Mouse (Mus musculus) frontal cortex, postnatal 14 days (tissue): ENCODE results near the gene Lhx6.

Experiments used
- DNase-seq, 2 experiments: peaks; one replicate each; pipeline ENCODE4 v3.0.0; 2022; ENCODE audit warnings: low spot score in 2 of 2

The Lhx6 gene

DNA sequence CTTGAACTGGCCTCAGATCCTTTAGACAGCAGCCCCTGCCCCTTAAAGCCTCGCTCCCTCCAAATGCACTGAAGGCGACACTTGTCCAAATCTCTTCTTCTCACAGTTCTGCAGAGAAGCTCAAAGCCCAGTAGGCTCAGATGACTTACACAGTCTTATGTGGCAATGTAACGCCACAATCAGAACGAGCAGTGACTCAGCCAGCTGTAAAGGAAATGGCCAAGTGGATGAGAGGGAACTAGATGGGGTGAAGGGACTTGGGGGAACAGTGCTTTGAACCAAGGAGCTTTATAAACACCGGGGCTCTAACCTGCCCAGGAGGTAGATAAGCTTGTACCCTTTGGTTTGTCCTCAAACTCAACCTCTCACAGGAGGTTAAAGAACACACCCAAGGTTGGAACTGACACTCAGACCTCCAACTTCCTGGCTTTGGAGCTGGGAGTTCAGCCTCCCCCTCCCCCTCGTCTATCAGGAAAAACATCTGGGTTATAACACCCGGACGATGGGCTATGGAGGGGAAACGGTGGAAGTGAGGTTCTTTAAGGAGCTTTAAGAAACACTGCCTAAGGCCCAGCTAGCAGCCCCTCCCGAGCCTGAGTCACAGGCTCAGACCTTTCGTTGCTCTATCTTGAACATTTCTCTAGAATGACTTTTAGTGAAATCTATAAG, 69.7 kb downstream of the Lhx6 start:
- DNase-seq = no peak

DNA sequence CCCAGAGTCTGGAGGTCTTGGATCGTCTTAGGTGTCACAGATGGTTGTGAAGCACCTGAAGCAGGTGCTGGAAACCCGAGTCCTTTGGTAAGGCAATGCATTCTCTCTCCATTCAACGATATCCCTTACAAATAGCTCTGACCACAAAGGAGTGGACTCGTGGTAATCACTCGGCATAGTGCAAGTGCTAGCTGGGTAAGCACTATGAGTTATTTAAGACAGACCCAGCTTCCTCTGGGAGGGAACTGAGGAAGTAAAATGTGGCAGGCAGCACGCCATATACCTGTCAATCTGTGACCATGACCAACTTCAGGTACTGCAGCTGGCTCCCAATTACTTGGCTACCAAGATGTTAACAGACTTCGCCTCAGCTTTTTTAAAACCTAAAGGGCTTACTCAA, 70.3 kb downstream of the Lhx6 start:
- no peak for DNase-seq

DNA sequence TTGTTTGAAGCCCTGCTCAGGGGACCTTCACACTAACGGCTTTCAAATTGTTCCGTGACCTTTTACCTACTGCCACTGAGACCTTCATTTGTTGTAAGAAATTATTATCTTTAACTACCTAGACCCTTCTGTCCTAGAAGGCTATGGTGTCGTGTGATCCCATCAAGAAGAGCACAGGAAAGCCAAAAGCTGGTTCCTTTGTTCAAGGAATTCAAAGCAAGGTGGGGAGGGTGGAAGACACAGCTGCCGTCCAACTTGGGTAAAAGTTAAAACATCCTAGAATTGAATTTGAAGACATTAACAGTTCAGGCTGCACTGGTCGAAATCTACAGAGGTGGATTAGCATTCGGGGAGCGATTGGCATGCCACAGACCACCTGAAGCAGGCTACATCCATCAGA, 71.2 kb downstream of the Lhx6 start:
- DNase-seq = no peak

DNA sequence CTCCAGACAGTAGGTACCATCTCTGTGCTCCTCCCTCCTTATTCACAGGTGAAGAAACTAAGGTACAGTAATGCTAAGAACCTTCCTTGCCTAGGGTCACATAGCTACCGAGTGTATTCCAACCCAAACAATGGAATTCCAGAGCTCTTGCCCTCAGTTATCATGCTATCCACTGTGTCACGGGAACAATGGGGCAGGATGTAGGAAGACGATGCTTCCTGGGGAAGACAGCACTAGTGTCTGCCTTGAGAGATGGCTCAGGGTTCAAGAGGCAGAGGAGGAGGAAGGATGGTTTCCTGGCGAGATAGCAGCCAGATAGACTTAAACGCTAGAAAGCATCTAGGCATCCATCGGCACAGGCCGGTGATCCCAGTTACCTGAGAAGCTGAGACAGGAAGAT, 72.3 kb downstream of the Lhx6 start:
- no peak for DNase-seq
